In genomic region chr7:13278308-13278891, GRCm38 (mm10) we compare ENCODE assay signal across 7 mouse cellular contexts. TPM values are rescaled to one million over a fixed set of nuclear protein-coding genes. Genes with fewer than 3 reads are reported as not detected.
DNase-seq lines count a peak whose midpoint lies in the region; ATAC-seq lines count a peak whose summit lies in the region.

Gene Zswim9 (minus strand): TSS chr7:13278721.

- H3K9me3 ChIP-seq in embryonic facial prominence, embryonic 11.5 days (replicated peaks; ENCODE audit: control insufficient read depth, low read length): no peaks in the 10 kb centered on the region
- no peaks in the 10 kb centered on the region for H3K9me3 ChIP-seq in limb, embryonic 10.5 days (replicated peaks)
- no peaks in the 10 kb centered on the region for H3K9me3 ChIP-seq in midbrain, embryonic 13.5 days

- H3K4me2 ChIP-seq in embryonic facial prominence, embryonic 11.5 days (ENCODE audit: low read depth, low read length): peak within 1 kb of the TSS; percentile 46
- peak within 1 kb of the TSS; percentile 73 for H3K4me2 ChIP-seq in midbrain, embryonic 13.5 days (replicated peaks)

- H3K4me1 ChIP-seq in embryonic facial prominence, embryonic 11.5 days (ENCODE audit: control insufficient read depth, insufficient read depth, low read length): no peaks in the 10 kb centered on the region
- peaks cover 3% of the 10 kb centered on the region; the same call in 1 of the 2 replicates for H3K4me1 ChIP-seq in limb, embryonic 10.5 days
- H3K4me1 ChIP-seq in midbrain, embryonic 13.5 days (replicated peaks): peaks cover 10% of the 10 kb centered on the region

- H3K36me3 ChIP-seq in embryonic facial prominence, embryonic 11.5 days (replicated peaks; ENCODE audit: control insufficient read depth, insufficient read depth, low read depth, low read length): peaks cover 3% of the 10 kb centered on the region
- peaks cover 75% of the 10 kb centered on the region for H3K36me3 ChIP-seq in limb, embryonic 10.5 days
- peaks cover 50% of the 10 kb centered on the region for H3K36me3 ChIP-seq in midbrain, embryonic 13.5 days

- H3K9ac ChIP-seq in embryonic facial prominence, embryonic 11.5 days (replicated peaks; ENCODE audit: low read length): peak within 1 kb of the TSS; percentile 76
- H3K9ac ChIP-seq in midbrain, embryonic 13.5 days (replicated peaks): peak within 1 kb of the TSS; percentile 69

- DNase-seq in adrenal gland, postnatal 14 days: peak; percentile 96
- DNase-seq in embryonic facial prominence, embryonic 11.5 days (ENCODE audit: low spot score): peak; percentile 97
- DNase-seq in kidney, adult 11 months: peak; percentile 92
- DNase-seq in limb, embryonic 10.5 days (ENCODE audit: low spot score): peak; percentile 94
- DNase-seq in spleen, adult 12 weeks (ENCODE audit: low spot score): peak; percentile 92

- no peaks in the 10 kb centered on the region for H3K27me3 ChIP-seq in embryonic facial prominence, embryonic 11.5 days (ENCODE audit: control insufficient read depth, insufficient read depth, low read length)
- H3K27me3 ChIP-seq in limb, embryonic 10.5 days (ENCODE audit: low read depth, poor library complexity, severe bottlenecking): no peaks in the 10 kb centered on the region
- H3K27me3 ChIP-seq in midbrain, embryonic 13.5 days: no peaks in the 10 kb centered on the region

- WGBS in embryonic facial prominence, embryonic 11.5 days: under 1% methylated on average over 39 of the region's 39 CpGs
- WGBS in limb, embryonic 10.5 days: under 1% methylated on average over 39 of the region's 39 CpGs
- under 1% methylated on average over 39 of the region's 39 CpGs for WGBS in midbrain, embryonic 13.5 days

- peak; percentile 97 for ATAC-seq in embryonic facial prominence, embryonic 11.5 days (replicated peaks; ENCODE audit: insufficient number of reproducible peaks, low FRiP score, low TSS enrichment, low read depth)
- peak; percentile 94 for ATAC-seq in granulocyte monocyte progenitor cell, adult 5-6 weeks (replicated peaks; ENCODE audit: poor library complexity, severe bottlenecking)
- ATAC-seq in midbrain, embryonic 13.5 days: peak; percentile 97

- H3K4me3 ChIP-seq in embryonic facial prominence, embryonic 11.5 days (ENCODE audit: low read depth, low read length): peak within 1 kb of the TSS; percentile 57
- H3K4me3 ChIP-seq in limb, embryonic 10.5 days: peak within 1 kb of the TSS; percentile 76
- H3K4me3 ChIP-seq in midbrain, embryonic 13.5 days (replicated peaks): peak within 1 kb of the TSS; percentile 57

- peak within 1 kb of the TSS; percentile 83 for H3K27ac ChIP-seq in embryonic facial prominence, embryonic 11.5 days (replicated peaks; ENCODE audit: low read depth, low read length)
- H3K27ac ChIP-seq in limb, embryonic 10.5 days: peak within 1 kb of the TSS; percentile 96
- peak within 1 kb of the TSS; percentile 85 for H3K27ac ChIP-seq in midbrain, embryonic 13.5 days

RNA-seq across cellular contexts. Expression of gene Zswim9, which starts in this region (rescaled TPM):
- total RNA-seq in adrenal gland, postnatal 14 days (2021): 7.4 and 10.0 TPM in 2 replicates
- 5.0 and 5.1 TPM in 2 replicates for polyA plus RNA-seq in embryonic facial prominence, embryonic 11.5 days (2014; fragmentation: Nextera tagmentation; extraction: Ambion mirVana)
- total RNA-seq in granulocyte monocyte progenitor cell, adult 5-6 weeks (2014; fragmentation: Nextera tagmentation): 3.4 and 5.8 TPM in 2 replicates
- total RNA-seq in granulocyte monocyte progenitor cell, adult 5-6 weeks (2017): 1.9 and 3.8 TPM in 2 replicates
- polyA plus RNA-seq in limb, embryonic 10.5 days (2016; fragmentation: Nextera tagmentation; extraction: Ambion mirVana): 10.0 and 11.4 TPM in 2 replicates
- polyA plus RNA-seq in midbrain, embryonic 13.5 days (2015; fragmentation: Nextera tagmentation; extraction: Ambion mirVana): 16.0 and 16.6 TPM in 2 replicates

Comparison
In these comparisons a context has a peak if more than half of its experiments do, and no peak if none do; other contexts are left out.
1. Peak in every context shown above with its lines: DNase-seq, ATAC-seq, H3K4me3 ChIP-seq and H3K27ac ChIP-seq.